Mouse (Mus musculus): ENCODE results near the gene Rpl26. TPM values are rescaled to one million over a fixed set of nuclear protein-coding genes. Genes with fewer than 3 reads are reported as not detected.

Rpl26 gene
- polyA plus RNA-seq, 1 experiment from 2014 or later, result 457 TPM

- no peak for ATAC-seq (ENCODE audit: low read depth)
- Histone ChIP-seq H3K4me2 (ENCODE audit: low read depth, low read length) (no peak overlapping the region), H3K27me3 (ENCODE audit: control insufficient read depth, insufficient read depth, low read depth, low read length) (no peaks in the 10 kb centered on the region), H3K4me1 (ENCODE audit: control insufficient read depth, low read depth, low read length) (peaks cover 18% of the 10 kb centered on the region), H3K36me3 (ENCODE audit: control insufficient read depth, insufficient read depth) (peaks cover 35% of the 10 kb centered on the region), H3K9ac (ENCODE audit: low read depth, low read length) (no peak overlapping the region), H3K27ac (ENCODE audit: low read length) (no peak overlapping the region), H3K4me3 (ENCODE audit: low read depth, low read length) (no peak overlapping the region), H3K9me3 (replicated peaks; ENCODE audit: control insufficient read depth, low read length) (no peaks in the 10 kb centered on the region)
- WGBS (ENCODE audit: insufficient replicate concordance), result 78% methylated on average over 8 of the region's 8 CpGs
Measured at GRCm38 (mm10) chr11:68904375-68905137, 3.2 kb downstream of the Rpl26 start.

- Histone ChIP-seq H3K4me3 (ENCODE audit: low read depth, low read length) (no peak overlapping the region), H3K36me3 (ENCODE audit: control insufficient read depth, insufficient read depth) (peaks cover 35% of the 10 kb centered on the region), H3K4me2 (ENCODE audit: low read depth, low read length) (no peak overlapping the region), H3K4me1 (ENCODE audit: control insufficient read depth, low read depth, low read length) (peaks cover 14% of the 10 kb centered on the region), H3K27me3 (ENCODE audit: control insufficient read depth, insufficient read depth, low read depth, low read length) (no peaks in the 10 kb centered on the region), H3K9ac (ENCODE audit: low read depth, low read length) (no peak overlapping the region), H3K9me3 (replicated peaks; ENCODE audit: control insufficient read depth, low read length) (no peaks in the 10 kb centered on the region), H3K27ac (ENCODE audit: low read length) (no peak overlapping the region)
- WGBS (ENCODE audit: insufficient replicate concordance), result 83% methylated on average over 3 of the region's 3 CpGs
- ATAC-seq (ENCODE audit: low read depth), result no peak
Measured at GRCm38 (mm10) chr11:68905138-68905531, 3.8 kb downstream of the Rpl26 start.

- H3K9me3 ChIP-seq (replicated peaks; ENCODE audit: control insufficient read depth, low read length), result no peaks in the 10 kb centered on the region
Measured at GRCm38 (mm10) chr11:68905665-68906460, 4.5 kb downstream of the Rpl26 start.

GRCm38 (mm10) chr11:68906461-68906790 is 5.0 kb downstream of the Rpl26 start:
- WGBS (ENCODE audit: insufficient replicate concordance), result 60% methylated on average over 4 of the region's 4 CpGs
- Histone ChIP-seq H3K27ac (ENCODE audit: low read length) (no peak overlapping the region), H3K36me3 (ENCODE audit: control insufficient read depth, insufficient read depth) (peaks cover 35% of the 10 kb centered on the region)

More at GRCm38 (mm10) chr11:68905665-68906460, 4.5 kb downstream of the Rpl26 start:
- H3K9ac ChIP-seq (ENCODE audit: low read depth, low read length), result no peak overlapping the region
- no peak overlapping the region for H3K4me2 ChIP-seq (ENCODE audit: low read depth, low read length)
- no peak for ATAC-seq (ENCODE audit: low read depth)
- peaks cover 12% of the 10 kb centered on the region for H3K4me1 ChIP-seq (ENCODE audit: control insufficient read depth, low read depth, low read length)
- H3K36me3 ChIP-seq (ENCODE audit: control insufficient read depth, insufficient read depth), result peaks cover 35% of the 10 kb centered on the region
- no peak overlapping the region for H3K4me3 ChIP-seq (ENCODE audit: low read depth, low read length)
- H3K27me3 ChIP-seq (ENCODE audit: control insufficient read depth, insufficient read depth, low read depth, low read length), result no peaks in the 10 kb centered on the region
- 79% methylated on average over 9 of the region's 9 CpGs for WGBS (ENCODE audit: insufficient replicate concordance)
- H3K27ac ChIP-seq (ENCODE audit: low read length), result no peak overlapping the region

GRCm38 (mm10) chr11:68907251-68907650 is 5.9 kb downstream of the Rpl26 start:
- Histone ChIP-seq H3K4me2 (ENCODE audit: low read depth, low read length) (no peak overlapping the region), H3K36me3 (ENCODE audit: control insufficient read depth, insufficient read depth) (peaks cover 35% of the 10 kb centered on the region), H3K9ac (ENCODE audit: low read depth, low read length) (no peak overlapping the region), H3K4me1 (ENCODE audit: control insufficient read depth, low read depth, low read length) (peaks cover 8% of the 10 kb centered on the region), H3K9me3 (replicated peaks; ENCODE audit: control insufficient read depth, low read length) (no peaks in the 10 kb centered on the region), H3K4me3 (ENCODE audit: low read depth, low read length) (no peak overlapping the region), H3K27ac (ENCODE audit: low read length) (no peak overlapping the region), H3K27me3 (ENCODE audit: control insufficient read depth, insufficient read depth, low read depth, low read length) (peaks cover 9% of the 10 kb centered on the region)
- no peak for ATAC-seq (ENCODE audit: low read depth)
- 69% methylated on average over 3 of the region's 3 CpGs for whole genome bisulfite sequencing (ENCODE audit: insufficient replicate concordance)

More at GRCm38 (mm10) chr11:68906461-68906790, 5.0 kb downstream of the Rpl26 start:
- Histone ChIP-seq H3K27me3 (ENCODE audit: control insufficient read depth, insufficient read depth, low read depth, low read length) (peaks cover 3% of the 10 kb centered on the region; the same call in 1 of the 2 replicates), H3K4me3 (ENCODE audit: low read depth, low read length) (no peak overlapping the region), H3K4me1 (ENCODE audit: control insufficient read depth, low read depth, low read length) (peaks cover 8% of the 10 kb centered on the region), H3K4me2 (ENCODE audit: low read depth, low read length) (no peak overlapping the region), H3K9me3 (replicated peaks; ENCODE audit: control insufficient read depth, low read length) (no peaks in the 10 kb centered on the region), H3K9ac (ENCODE audit: low read depth, low read length) (no peak overlapping the region)
- ATAC-seq (ENCODE audit: low read depth), result no peak

GRCm38 (mm10) chr11:68908846-68909503 is 7.6 kb downstream of the Rpl26 start:
- H3K4me1 ChIP-seq (ENCODE audit: control insufficient read depth, low read depth, low read length), result no peaks in the 10 kb centered on the region

GRCm38 (mm10) chr11:68911531-68912177 is 10.3 kb downstream of the Rpl26 start:
- H3K9ac ChIP-seq (ENCODE audit: low read depth, low read length), result no peak overlapping the region
- H3K36me3 ChIP-seq (ENCODE audit: control insufficient read depth, insufficient read depth), result no peaks in the 10 kb centered on the region
- no peak overlapping the region for H3K4me3 ChIP-seq (ENCODE audit: low read depth, low read length)
- no peak overlapping the region for H3K4me2 ChIP-seq (ENCODE audit: low read depth, low read length)
- WGBS (ENCODE audit: insufficient replicate concordance), result 15% methylated on average over 14 of the region's 14 CpGs
- no peak overlapping the region for H3K27ac ChIP-seq (ENCODE audit: low read length)
- H3K4me1 ChIP-seq (ENCODE audit: control insufficient read depth, low read depth, low read length), result no peaks in the 10 kb centered on the region
- ATAC-seq (ENCODE audit: low read depth), result no peak
- H3K27me3 ChIP-seq (ENCODE audit: control insufficient read depth, insufficient read depth, low read depth, low read length), result peaks cover 10% of the 10 kb centered on the region
- H3K9me3 ChIP-seq (replicated peaks; ENCODE audit: control insufficient read depth, low read length), result no peaks in the 10 kb centered on the region

More at GRCm38 (mm10) chr11:68908846-68909503, 7.6 kb downstream of the Rpl26 start:
- H3K9ac ChIP-seq (ENCODE audit: low read depth, low read length), result no peak overlapping the region
- H3K9me3 ChIP-seq (replicated peaks; ENCODE audit: control insufficient read depth, low read length), result no peaks in the 10 kb centered on the region
- WGBS (ENCODE audit: insufficient replicate concordance), result 55% methylated on average over 7 of the region's 7 CpGs
- H3K36me3 ChIP-seq (ENCODE audit: control insufficient read depth, insufficient read depth), result peaks cover 22% of the 10 kb centered on the region
- peaks cover 10% of the 10 kb centered on the region for H3K27me3 ChIP-seq (ENCODE audit: control insufficient read depth, insufficient read depth, low read depth, low read length)
- H3K4me3 ChIP-seq (ENCODE audit: low read depth, low read length), result no peak overlapping the region
- no peak overlapping the region for H3K27ac ChIP-seq (ENCODE audit: low read length)
- no peak overlapping the region for H3K4me2 ChIP-seq (ENCODE audit: low read depth, low read length)
- no peak for ATAC-seq (ENCODE audit: low read depth)

GRCm38 (mm10) chr11:68914566-68914965 is 13.2 kb downstream of the Rpl26 start:
- no peak for ATAC-seq (ENCODE audit: low read depth)
- 60% methylated on average over 4 of the region's 4 CpGs for whole genome bisulfite sequencing (ENCODE audit: insufficient replicate concordance)
- Histone ChIP-seq H3K27ac (ENCODE audit: low read length) (no peak overlapping the region), H3K9ac (ENCODE audit: low read depth, low read length) (no peak overlapping the region), H3K27me3 (ENCODE audit: control insufficient read depth, insufficient read depth, low read depth, low read length) (peaks cover 10% of the 10 kb centered on the region), H3K4me2 (ENCODE audit: low read depth, low read length) (no peak overlapping the region), H3K4me1 (ENCODE audit: control insufficient read depth, low read depth, low read length) (no peaks in the 10 kb centered on the region), H3K36me3 (ENCODE audit: control insufficient read depth, insufficient read depth) (no peaks in the 10 kb centered on the region), H3K4me3 (ENCODE audit: low read depth, low read length) (no peak overlapping the region), H3K9me3 (replicated peaks; ENCODE audit: control insufficient read depth, low read length) (no peaks in the 10 kb centered on the region)

Data from liver, embryonic 16.5 days (tissue).